Mouse (Mus musculus) common myeloid progenitor, adult 5-6 weeks (primary cell): ENCODE measurements around the gene Smim7. TPM values are rescaled to one million over a fixed set of nuclear protein-coding genes. Genes with fewer than 3 reads are reported as not detected.

Experiments
- ATAC-seq: replicated peaks from 2 replicates; pipeline ENCODE4 v1.8.0; 2016; ENCODE audit warnings: low read depth, mild to moderate bottlenecking, moderate TSS enrichment, inconsistent platforms; ENCODE audit not compliant: poor library complexity, severe bottlenecking
- total RNA-seq: library from RNA; stranded (forward); fragments of 200-1000, 187-1606 nt; gene quantifications from 2 replicates; pipeline ENCODE4 v1.2.3, GENCODE M21; 2017

Smim7 gene
- total RNA-seq, 1 experiment from 2014 or later = 60.7 TPM

DNA sequence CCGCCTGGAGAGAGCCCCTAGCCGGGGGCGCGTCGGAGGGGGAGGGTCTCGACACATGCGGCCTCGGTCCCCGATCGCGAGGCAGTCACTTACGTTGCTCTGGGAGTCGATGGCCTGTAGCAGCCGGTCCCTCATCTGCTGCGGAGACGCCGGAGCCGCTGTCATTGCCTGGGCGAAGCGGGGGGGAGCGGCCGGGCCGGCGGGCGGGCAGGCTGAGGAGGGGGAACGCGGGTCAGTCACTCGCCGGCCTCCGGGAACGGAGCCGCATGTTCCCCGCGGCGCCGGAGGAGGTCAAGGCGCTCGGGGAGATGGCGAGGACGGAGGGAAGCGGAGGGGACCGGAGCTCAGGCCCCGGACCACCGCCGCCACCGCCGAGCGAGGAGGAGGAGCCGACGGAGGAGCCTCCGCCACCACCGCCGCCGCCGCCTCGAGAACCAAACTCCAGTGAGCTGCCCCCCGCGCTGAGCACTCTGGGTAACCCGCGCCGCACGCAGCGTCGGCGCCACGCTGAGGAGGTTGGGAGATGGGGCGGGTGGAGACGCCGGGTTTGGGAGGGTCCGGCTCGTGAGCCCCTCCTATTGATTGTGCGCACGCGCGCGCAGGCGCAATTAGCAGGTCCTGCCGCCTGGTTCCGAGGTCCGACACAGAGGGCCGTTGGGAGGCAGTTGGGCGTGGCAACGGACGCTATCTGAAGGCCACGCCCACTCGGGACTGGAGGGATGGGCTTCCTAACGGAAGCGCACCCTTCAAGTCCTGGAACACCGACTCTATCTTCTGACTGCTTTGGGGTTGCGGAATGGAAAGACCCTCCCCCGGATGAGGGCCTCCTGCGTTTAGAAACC lies 22.9 kb downstream of the Smim7 start, which contains the start of gene Med26:
Med26 (minus strand) TSS at position 469 of the 842 bp plus-strand sequence.
- peak; percentile 88 for ATAC-seq

DNA sequence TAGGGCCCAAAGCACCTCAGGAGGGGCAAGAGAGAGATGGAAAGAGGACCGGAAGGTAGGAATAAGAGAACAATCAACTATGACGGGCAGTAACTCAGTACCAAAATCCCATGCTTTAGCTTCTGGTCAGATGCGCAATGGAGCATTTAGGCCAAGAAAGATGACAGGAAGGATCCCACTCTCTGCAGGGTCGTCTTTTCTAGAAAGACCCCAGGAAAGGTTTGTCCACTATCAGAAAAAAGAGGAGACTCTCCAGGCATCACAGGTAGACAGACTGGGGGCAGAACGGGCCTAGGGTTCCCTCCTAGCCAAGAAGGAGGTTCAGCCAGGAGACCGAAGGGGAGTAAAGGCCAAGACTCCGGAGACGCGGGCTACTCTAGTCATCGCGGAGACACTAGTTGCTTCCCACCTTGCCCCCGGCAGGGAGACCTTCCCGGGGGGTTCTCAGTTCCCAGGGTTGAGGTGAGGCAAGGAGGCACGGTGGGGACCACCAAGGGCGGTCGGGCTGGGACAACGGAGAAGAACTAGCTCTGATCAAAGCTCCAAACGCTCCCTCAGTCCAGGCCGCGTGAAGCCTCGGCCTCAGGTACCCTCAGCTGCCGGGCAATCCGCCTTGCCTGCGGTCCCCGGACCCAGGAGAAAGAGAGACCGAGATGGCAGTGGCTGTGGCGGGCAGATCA lies 23.6 kb downstream of the Smim7 start:
- no peak for ATAC-seq

DNA sequence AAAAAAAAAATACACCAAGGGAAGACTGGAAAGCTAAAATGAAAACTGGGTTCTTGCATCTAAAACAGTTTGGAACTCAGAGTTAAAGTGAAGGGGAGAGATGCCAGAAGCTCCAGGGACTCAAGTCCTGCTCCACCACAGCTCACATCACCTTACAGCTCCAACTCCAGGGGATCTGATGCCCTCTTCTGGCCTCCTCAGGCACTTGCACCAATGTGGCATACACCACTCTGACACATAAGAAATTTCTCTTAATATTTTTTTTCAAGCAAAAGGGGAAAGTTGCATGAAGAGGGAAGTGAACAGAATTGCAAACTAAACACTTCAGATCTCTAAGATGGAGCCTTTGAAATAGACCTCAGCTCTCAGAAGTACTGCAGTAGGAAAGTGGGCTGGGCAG lies 31.7 kb downstream of the Smim7 start:
- peak; percentile 64; the same call in 1 of the 2 replicates for ATAC-seq

DNA sequence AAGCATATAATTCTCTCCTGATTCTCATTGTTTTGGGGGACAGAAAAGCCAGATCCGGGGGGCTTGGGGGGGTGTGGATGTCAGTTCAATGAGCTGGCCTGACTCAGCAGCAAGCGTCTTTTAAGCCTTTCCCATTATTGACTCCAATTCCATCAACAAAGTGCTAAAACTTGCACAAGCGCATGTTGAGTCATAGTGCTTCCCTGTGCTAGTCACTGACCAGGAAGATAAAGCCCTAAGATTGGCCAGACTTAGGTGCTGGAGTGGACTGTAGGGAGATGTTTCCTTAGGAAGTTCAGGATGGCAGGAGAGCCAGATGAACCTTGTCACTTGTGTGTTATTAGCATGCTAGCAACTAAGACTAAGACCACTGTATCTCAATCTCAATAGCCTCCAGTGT lies 36.0 kb downstream of the Smim7 start:
- ATAC-seq = no peak

DNA sequence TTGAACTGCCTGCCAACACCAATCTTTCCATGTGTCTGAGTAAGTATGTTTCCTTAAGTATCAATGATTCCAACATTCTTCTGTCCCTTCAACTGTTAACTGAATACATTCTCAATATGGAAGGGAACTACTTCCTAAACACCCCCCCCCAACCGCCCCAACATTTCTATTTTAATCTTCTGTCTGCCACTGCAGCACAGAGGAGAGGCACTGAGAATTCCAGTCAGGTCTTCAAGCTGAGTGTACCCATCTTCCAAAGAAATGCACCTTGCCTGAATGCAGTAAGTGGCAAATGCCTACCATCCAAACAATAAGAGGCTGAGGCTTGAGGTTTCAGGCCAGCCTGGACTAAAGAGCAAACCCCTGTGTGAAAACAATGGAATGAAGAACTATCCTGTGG lies 38.8 kb downstream of the Smim7 start:
- ATAC-seq = no peak

DNA sequence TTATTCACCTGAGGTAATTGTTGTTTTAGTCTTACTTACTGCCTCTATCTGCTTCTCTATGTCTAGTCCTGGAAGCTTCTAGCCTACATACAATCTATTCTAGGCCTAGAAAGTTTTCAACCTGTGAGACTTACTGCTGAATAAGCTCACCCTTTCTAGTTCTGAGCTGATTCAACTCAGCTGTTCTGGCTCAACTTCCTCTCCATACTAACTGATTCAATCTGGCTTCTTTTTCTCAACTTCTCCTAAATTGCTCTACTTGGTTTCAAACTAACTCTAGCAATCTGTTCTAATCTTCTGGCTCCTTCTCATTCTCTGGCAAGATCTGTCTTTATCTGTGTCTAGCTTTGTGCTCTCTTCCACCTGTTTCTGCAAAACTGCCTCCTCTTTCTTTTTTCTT lies 49.0 kb downstream of the Smim7 start:
- ATAC-seq = 0 out of 2 replicates have a peak, but pooled peaks have one; percentile 15

DNA sequence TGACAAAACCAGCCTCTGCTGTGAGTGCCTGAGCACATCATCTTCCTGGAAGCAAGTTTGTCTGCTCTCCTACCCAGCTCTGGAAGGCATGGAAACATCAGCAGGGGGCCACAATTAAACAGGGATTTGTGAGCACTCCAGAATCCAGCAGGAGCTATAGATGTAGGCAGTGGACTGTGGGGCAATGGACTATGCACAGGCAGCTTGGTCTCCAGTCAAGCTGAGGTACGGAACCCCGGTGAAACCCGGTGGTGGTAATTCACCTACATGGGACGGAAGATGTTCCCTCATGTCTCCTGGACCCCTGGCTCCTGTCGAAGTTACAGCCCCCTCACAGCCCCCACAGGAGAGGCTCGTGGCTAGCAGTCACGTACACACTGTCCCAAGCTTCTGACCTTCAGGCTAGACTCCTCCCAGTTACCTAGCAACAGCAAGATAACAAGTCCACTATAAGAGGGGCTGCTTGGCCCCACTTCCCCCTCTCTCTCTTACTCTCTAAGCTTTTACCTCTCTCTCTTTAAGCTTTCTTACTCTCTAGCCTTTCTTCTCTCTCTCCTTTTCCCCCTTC lies 53.4 kb downstream of the Smim7 start:
- ATAC-seq = no peak

Other genes with a start within 250 kb of the Smim7 start
- 36.2 and 39.1 TPM in 2 replicates for gene Eps15l1, start 149.6 kb downstream of the Smim7 start, total RNA-seq
- 1.9 and 3.5 TPM in 2 replicates for gene Calr3, start 127.2 kb downstream of the Smim7 start, total RNA-seq
- gene 1700030K09Rik, start 127.2 kb downstream of the Smim7 start, total RNA-seq = 4.0 and 7.7 TPM in 2 replicates
- gene Cherp, start 95.9 kb downstream of the Smim7 start, total RNA-seq = 15.4 and 19.0 TPM in 2 replicates
- gene Slc35e1, start 78.5 kb downstream of the Smim7 start, total RNA-seq = 20.7 and 23.2 TPM in 2 replicates
- 9.6 and 12.4 TPM in 2 replicates for gene Med26, start 22.8 kb downstream of the Smim7 start, total RNA-seq
- 0.59 and 0.97 TPM in 2 replicates for gene Tmem38a, start 967 bp upstream of the Smim7 start, total RNA-seq
- gene Nwd1, start 75.6 kb upstream of the Smim7 start, total RNA-seq = 5.6 and 9.1 TPM in 2 replicates
- 90.0 and 103 TPM in 2 replicates for gene Sin3b, start 152.2 kb upstream of the Smim7 start, total RNA-seq
- 9.8 and 12.7 TPM in 2 replicates for gene F2rl3, start 190.8 kb upstream of the Smim7 start, total RNA-seq